Mouse (Mus musculus) kidney, embryonic 15.5 days (tissue): Measurements from ENCODE around the gene Zfp12. TPM values are rescaled to one million over a fixed set of nuclear protein-coding genes. Genes with fewer than 3 reads are reported as not detected.

Experiments
- ATAC-seq: fragments of 200-750 bp; cut with Nextera tagmentation; replicated peaks from 2 replicates; pipeline ENCODE4 v1.8.0; 2017; ENCODE audit warnings: moderate TSS enrichment; ENCODE audit not compliant: low FRiP score
- H3K27ac ChIP-seq: fragments of 300-500 bp; sonication (generic); 2 replicates; pipeline ENCODE4 v1.5.1; 2015; ENCODE audit warnings: mild to moderate bottlenecking, inconsistent platforms
- H3K27me3 ChIP-seq: fragments of 300-500 bp; sonication (generic); 2 replicates; pipeline ENCODE4 v1.6.1; 2015; ENCODE audit warnings: inconsistent platforms
- H3K36me3 ChIP-seq: fragments of 300-500 bp; sonication (generic); 2 replicates; pipeline ENCODE4 v1.6.1; 2015; ENCODE audit warnings: inconsistent platforms
- H3K4me1 ChIP-seq: fragments of 300-500 bp; sonication (generic); 2 replicates; pipeline ENCODE4 v1.6.1; 2015; ENCODE audit warnings: inconsistent platforms
- H3K4me2 ChIP-seq: fragments of 300-500 bp; sonication (generic); 2 replicates; pipeline ENCODE4 v1.6.1; 2015; ENCODE audit warnings: moderate library complexity, mild to moderate bottlenecking, inconsistent platforms
- H3K4me3 ChIP-seq: fragments of 300-500 bp; sonication (generic); replicated peaks from 2 replicates; pipeline ENCODE4 v1.5.1; 2015; ENCODE audit warnings: mild to moderate bottlenecking, inconsistent platforms
- H3K9ac ChIP-seq: fragments of 300-500 bp; sonication (generic); 2 replicates; pipeline ENCODE4 v1.6.1; 2015; ENCODE audit warnings: mild to moderate bottlenecking, inconsistent platforms
- H3K9me3 ChIP-seq: fragments of 300-500 bp; sonication (generic); replicated peaks from 2 replicates; pipeline ENCODE4 v1.6.1; 2016; ENCODE audit warnings: inconsistent platforms
- WGBS: fragments of 180-500 bp; shearing (Covaris S2); methylation state at CpG from one replicate; pipeline ENCODE4 v1.1.7; 2015; ENCODE audit warnings: mixed read lengths; 5-methylcytosine and 5-hydroxymethylcytosine counted together
- polyA plus RNA-seq: library from polyadenylated mRNA; unstranded; fragments of >200 nt; fragmentation: Nextera tagmentation; extraction: Ambion mirVana; gene quantifications from 2 replicates; pipeline ENCODE4 v1.2.1, GENCODE M21; 2015

Zfp12 gene
- polyA plus RNA-seq, 1 experiment from 2014 or later: 17.0 TPM

- peaks cover 27% of the 10 kb centered on the region for H3K4me1 ChIP-seq
- no peak overlapping the region for H3K4me2 ChIP-seq
- H3K27me3 ChIP-seq: peaks cover 64% of the 10 kb centered on the region
- peaks cover 45% of the 10 kb centered on the region for H3K36me3 ChIP-seq
- no peak overlapping the region for H3K9ac ChIP-seq
- no peaks in the 10 kb centered on the region for H3K9me3 ChIP-seq
- H3K27ac ChIP-seq: no peak overlapping the region
- no peak overlapping the region for H3K4me3 ChIP-seq
- 56% methylated on average over 6 of the region's 6 CpGs for WGBS
- ATAC-seq: no peak
These were observed 17.1 kb downstream of the Zfp12 start for GRCm38 (mm10) chr5:143252039-143252438.

DNA sequence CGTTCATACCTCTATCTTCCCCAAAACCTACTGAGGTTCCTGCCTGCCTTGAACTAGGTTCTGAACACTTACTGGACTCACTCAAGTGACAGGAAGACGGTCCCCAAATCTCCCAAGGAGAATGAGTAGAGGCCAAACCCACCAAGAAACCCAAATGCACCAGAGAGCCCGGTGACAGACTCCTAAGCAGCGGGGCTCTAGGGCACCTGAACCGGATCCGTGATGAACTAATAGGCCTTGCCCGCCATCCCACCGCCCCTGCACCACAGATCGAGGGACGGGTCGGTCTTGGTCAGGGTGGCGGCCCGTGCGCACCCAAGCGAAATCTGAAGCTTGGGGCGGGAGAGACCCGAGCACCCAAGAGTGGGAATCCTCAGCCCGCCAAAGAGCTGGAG lies 17.8 kb downstream of the Zfp12 start:
- 25% methylated on average over 18 of the region's 18 CpGs for WGBS
- no peak overlapping the region for H3K27ac ChIP-seq

DNA sequence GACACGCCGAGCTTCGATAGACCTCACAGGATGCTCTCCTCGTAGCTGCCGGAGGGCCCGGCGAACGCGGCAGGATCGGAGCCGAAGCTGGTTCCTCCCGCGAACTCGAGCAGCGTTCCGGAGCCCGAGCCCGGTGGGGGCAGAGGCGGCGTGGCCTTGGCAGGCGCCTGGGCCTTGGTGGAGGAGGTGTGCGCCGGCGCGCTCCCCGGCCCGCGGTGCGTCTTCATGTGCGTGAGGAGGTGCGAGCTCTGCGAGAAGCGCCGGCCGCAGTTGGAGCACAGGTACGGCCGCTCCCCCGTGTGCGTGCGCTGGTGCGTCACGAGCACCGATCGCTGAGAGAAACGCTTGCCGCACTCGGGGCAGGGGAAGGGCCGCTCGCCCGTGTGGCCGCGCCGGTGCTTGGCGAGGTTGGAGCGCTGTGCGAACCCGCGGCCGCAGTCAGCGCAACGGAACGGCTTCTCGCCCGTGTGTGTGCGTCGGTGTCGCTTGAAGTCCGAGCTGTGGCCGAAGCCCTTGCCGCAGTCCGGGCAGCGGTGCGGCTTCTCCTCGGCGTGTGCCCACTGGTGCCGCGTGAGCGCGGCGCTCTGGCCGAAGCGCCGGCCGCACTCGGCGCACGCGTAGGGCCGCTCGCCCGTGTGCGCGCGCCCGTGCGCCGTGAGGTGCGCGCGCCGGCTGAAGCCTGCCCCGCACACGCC lies 18.4 kb downstream of the Zfp12 start:
- 5% methylated on average over 102 of the region's 103 CpGs for WGBS
- ATAC-seq: peak; percentile 20
- peak overlapping the region; percentile 23; the same call in 1 of the 2 replicates for H3K9ac ChIP-seq

More for the DNA sequence above, 17.8 kb downstream of the Zfp12 start:
- Histone ChIP-seq H3K4me2 (peak overlapping the region; percentile 90), H3K4me3 (peak overlapping the region; percentile 49), H3K9ac (0 out of 2 replicates have a peak overlapping the region, but pooled peaks have one; percentile 23), H3K9me3 (no peaks in the 10 kb centered on the region), H3K4me1 (peaks cover 27% of the 10 kb centered on the region), H3K27me3 (peaks cover 72% of the 10 kb centered on the region), H3K36me3 (peaks cover 39% of the 10 kb centered on the region)
- ATAC-seq: no peak

DNA sequence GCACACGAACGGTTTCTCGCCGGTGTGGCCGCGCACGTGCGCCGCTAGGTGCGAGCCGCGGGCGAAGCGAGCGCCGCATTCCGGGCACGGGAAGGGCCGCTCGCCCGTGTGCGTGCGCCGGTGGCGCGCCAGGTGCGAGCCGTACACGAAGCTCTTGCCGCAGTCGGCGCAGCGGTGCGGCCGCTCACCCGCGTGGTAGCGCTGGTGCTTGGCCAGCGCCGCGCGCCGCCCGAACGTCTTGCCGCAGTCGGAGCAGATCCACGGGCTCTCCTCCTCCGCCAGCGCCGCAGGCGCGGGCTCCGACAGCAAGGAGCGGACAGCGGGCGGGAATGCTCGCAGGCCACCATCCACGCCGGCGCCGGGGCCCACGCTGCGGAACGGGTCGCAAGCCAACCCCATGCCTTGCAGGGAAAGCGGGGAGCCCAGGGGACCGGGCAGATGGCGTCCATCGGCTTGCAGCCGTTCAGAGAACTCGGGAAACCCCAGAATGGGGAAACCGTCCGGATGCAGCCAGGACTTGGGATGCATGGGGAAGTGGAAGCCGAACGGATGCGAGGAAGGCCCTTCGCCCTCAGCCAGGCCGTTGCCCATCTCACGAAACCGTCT lies 19.0 kb downstream of the Zfp12 start:
- 6% methylated on average over 81 of the region's 81 CpGs for WGBS
- peak; percentile 31; the same call in 1 of the 2 replicates for ATAC-seq
- Histone ChIP-seq H3K4me1 (peaks cover 27% of the 10 kb centered on the region), H3K9me3 (no peaks in the 10 kb centered on the region), H3K4me3 (peak overlapping the region; percentile 49), H3K4me2 (peak overlapping the region; percentile 90), H3K36me3 (peaks cover 36% of the 10 kb centered on the region), H3K27ac (no peak overlapping the region), H3K27me3 (peaks cover 84% of the 10 kb centered on the region), H3K9ac (peak overlapping the region; percentile 23; the same call in 1 of the 2 replicates)

More for the DNA sequence above, 18.4 kb downstream of the Zfp12 start:
- Histone ChIP-seq H3K9me3 (no peaks in the 10 kb centered on the region), H3K4me1 (peaks cover 27% of the 10 kb centered on the region), H3K27ac (no peak overlapping the region), H3K4me3 (peak overlapping the region; percentile 49), H3K4me2 (peak overlapping the region; percentile 90), H3K36me3 (peaks cover 35% of the 10 kb centered on the region), H3K27me3 (peaks cover 77% of the 10 kb centered on the region)

GRCm38 (mm10) chr5:143254487-143255130 lies 19.6 kb downstream of the Zfp12 start:
- no peaks in the 10 kb centered on the region for H3K9me3 ChIP-seq
- no peak overlapping the region for H3K9ac ChIP-seq
- peaks cover 34% of the 10 kb centered on the region for H3K36me3 ChIP-seq
- no peak overlapping the region for H3K27ac ChIP-seq
- H3K4me1 ChIP-seq: peaks cover 27% of the 10 kb centered on the region
- WGBS: 14% methylated on average over 66 of the region's 66 CpGs
- H3K4me3 ChIP-seq: peak overlapping the region; percentile 49
- H3K4me2 ChIP-seq: peak overlapping the region; percentile 90
- H3K27me3 ChIP-seq: peaks cover 85% of the 10 kb centered on the region
- ATAC-seq: peak; percentile 41

DNA sequence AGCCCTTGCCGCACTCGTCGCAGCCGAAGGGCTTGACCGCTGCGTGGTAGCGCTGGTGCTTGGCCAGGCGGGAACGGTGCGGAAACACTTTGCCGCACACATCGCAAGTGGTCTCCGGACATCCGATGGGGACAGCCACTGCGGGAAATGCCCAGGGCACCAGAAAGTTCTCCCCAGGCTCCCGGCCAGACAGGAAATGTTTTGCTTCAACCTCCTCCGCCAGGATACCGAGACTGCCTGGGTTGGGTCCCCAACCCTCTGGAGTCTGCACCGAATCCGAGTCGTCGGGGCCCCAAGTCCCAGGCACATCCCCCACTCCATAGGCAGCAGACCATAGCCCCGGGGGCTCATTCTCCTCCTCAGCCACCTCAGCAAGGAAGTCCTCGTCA lies 20.2 kb downstream of the Zfp12 start:
- no peak overlapping the region for H3K9ac ChIP-seq
- H3K36me3 ChIP-seq: peaks cover 38% of the 10 kb centered on the region
- H3K4me1 ChIP-seq: peaks cover 27% of the 10 kb centered on the region
- WGBS: 20% methylated on average over 24 of the region's 24 CpGs
- ATAC-seq: no peak
- no peak overlapping the region for H3K27ac ChIP-seq
- H3K4me3 ChIP-seq: peak overlapping the region; percentile 49
- H3K27me3 ChIP-seq: peaks cover 85% of the 10 kb centered on the region
- H3K9me3 ChIP-seq: no peaks in the 10 kb centered on the region
- peak overlapping the region; percentile 90 for H3K4me2 ChIP-seq

DNA sequence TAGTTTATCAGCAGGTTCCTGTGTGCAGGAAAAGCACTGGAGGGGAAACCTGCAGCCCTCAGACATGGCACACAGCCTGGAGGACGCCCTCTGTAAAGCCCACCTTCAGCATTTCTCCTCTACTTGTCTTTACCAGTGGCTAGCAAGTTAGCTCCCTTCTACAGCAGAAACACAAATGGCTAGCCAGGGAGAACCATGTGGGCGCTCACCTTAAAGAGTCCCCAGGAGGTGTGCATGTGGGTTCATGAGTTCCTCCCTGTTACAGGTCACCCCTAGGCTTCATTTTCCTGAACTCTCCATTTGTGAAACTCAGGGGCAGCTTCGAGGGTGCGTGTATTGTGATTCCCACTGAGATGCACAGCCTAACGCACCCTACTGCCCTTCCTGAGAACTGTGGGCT lies 20.8 kb downstream of the Zfp12 start:
- Histone ChIP-seq H3K4me1 (peaks cover 27% of the 10 kb centered on the region), H3K36me3 (peaks cover 45% of the 10 kb centered on the region), H3K9ac (no peak overlapping the region), H3K27ac (no peak overlapping the region), H3K9me3 (no peaks in the 10 kb centered on the region), H3K27me3 (peaks cover 83% of the 10 kb centered on the region), H3K4me3 (no peak overlapping the region), H3K4me2 (no peak overlapping the region)
- no peak for ATAC-seq
- 89% methylated on average over 5 of the region's 5 CpGs for WGBS

GRCm38 (mm10) chr5:143261636-143262035 lies 26.7 kb downstream of the Zfp12 start:
- Histone ChIP-seq H3K27ac (no peak overlapping the region), H3K9me3 (no peaks in the 10 kb centered on the region), H3K9ac (no peak overlapping the region), H3K27me3 (peaks cover 24% of the 10 kb centered on the region), H3K4me2 (no peak overlapping the region), H3K4me3 (no peak overlapping the region), H3K36me3 (peaks cover 60% of the 10 kb centered on the region), H3K4me1 (no peaks in the 10 kb centered on the region)
- ATAC-seq: no peak
- 88% methylated on average over 8 of the region's 8 CpGs for WGBS

DNA sequence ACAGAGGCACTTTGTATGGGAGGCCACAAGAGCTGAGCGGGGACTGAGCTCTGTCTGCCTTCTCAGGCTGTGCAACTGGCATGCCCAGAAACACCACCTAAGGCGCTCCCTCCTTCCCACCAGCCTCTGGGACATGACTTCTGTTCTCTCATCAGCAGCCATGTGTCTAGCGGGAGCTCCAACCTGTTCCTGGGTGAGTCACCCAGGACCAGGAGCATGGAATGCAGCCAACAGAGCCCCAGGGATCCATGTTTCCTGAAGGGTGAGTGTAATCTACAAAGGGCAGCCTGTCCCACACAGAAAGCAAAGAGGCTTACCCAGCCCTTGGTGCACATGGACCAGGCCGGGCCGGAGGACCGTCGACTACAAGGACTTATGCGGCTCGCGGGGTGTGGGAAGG lies 29.7 kb downstream of the Zfp12 start:
- no peak overlapping the region for H3K4me3 ChIP-seq
- peaks cover 11% of the 10 kb centered on the region for H3K4me1 ChIP-seq
- no peak overlapping the region for H3K27ac ChIP-seq
- no peaks in the 10 kb centered on the region for H3K27me3 ChIP-seq
- 85% methylated on average over 10 of the region's 10 CpGs for WGBS
- H3K36me3 ChIP-seq: peaks cover 43% of the 10 kb centered on the region
- H3K4me2 ChIP-seq: no peak overlapping the region
- H3K9me3 ChIP-seq: no peaks in the 10 kb centered on the region
- H3K9ac ChIP-seq: no peak overlapping the region
- no peak for ATAC-seq

DNA sequence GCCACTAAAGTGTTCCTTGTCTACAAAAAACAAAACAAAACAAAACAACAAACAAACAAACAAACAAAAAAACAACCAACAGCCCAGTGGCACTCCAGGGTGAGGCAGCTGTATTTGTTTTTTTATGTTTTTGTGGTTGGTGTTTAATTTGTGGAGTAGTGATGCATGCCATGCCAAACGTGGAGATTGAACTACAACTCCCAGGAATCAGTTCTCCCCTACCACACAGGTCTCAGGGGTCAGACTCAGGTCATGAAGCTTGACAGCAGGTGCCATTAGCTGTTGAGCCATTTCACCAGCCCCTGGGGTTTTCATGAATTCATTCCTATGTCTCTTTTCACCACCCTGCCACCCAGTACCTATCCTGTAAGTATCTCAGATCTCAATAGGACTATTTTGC lies 30.4 kb downstream of the Zfp12 start:
- H3K36me3 ChIP-seq: peaks cover 37% of the 10 kb centered on the region
- no peaks in the 10 kb centered on the region for H3K9me3 ChIP-seq
- no peak for ATAC-seq
- H3K4me1 ChIP-seq: peaks cover 14% of the 10 kb centered on the region
- H3K4me3 ChIP-seq: no peak overlapping the region
- H3K4me2 ChIP-seq: no peak overlapping the region
- H3K9ac ChIP-seq: no peak overlapping the region
- no peak overlapping the region for H3K27ac ChIP-seq
- no peaks in the 10 kb centered on the region for H3K27me3 ChIP-seq
- WGBS: 26% methylated on average over 1 of the region's 1 CpGs

- WGBS: 90% methylated on average over 6 of the region's 6 CpGs
- Histone ChIP-seq H3K4me1 (peaks cover 18% of the 10 kb centered on the region), H3K36me3 (peaks cover 24% of the 10 kb centered on the region), H3K4me3 (no peak overlapping the region), H3K4me2 (no peak overlapping the region), H3K9me3 (no peaks in the 10 kb centered on the region), H3K27me3 (no peaks in the 10 kb centered on the region), H3K27ac (no peak overlapping the region), H3K9ac (no peak overlapping the region)
- no peak for ATAC-seq
These were observed 31.8 kb downstream of the Zfp12 start for GRCm38 (mm10) chr5:143266794-143267193.

DNA sequence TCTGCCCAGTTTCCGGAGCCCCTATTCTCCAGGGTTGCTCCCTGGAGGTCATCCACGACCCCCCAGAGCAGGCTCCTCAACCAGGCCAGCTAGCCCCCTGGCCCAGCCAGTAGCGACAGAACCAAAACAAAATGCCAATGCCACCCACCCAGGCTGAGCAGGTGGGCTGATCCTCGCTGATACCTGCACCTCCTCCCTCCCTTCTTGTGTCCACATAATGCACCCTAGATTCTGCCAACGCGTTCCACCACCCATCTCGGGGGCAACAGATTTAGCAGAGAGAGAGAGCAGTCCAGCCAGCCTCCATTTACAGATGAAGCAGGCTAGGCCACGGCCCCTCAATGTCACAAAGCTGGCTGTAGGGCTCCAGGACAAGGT lies 34.0 kb downstream of the Zfp12 start:
- H3K36me3 ChIP-seq: peaks cover 2% of the 10 kb centered on the region
- no peaks in the 10 kb centered on the region for H3K9me3 ChIP-seq
- ATAC-seq: no peak
- H3K4me3 ChIP-seq: peak overlapping the region; percentile 96
- H3K4me1 ChIP-seq: peaks cover 18% of the 10 kb centered on the region
- peak overlapping the region; percentile 85; the same call in 1 of the 2 replicates for H3K27ac ChIP-seq
- WGBS: 18% methylated on average over 8 of the region's 8 CpGs
- peak overlapping the region; percentile 81 for H3K4me2 ChIP-seq
- no peaks in the 10 kb centered on the region for H3K27me3 ChIP-seq
- H3K9ac ChIP-seq: peak overlapping the region; percentile 90
